Mouse (Mus musculus): ENCODE measurements around the gene Tent4a.

DNA sequence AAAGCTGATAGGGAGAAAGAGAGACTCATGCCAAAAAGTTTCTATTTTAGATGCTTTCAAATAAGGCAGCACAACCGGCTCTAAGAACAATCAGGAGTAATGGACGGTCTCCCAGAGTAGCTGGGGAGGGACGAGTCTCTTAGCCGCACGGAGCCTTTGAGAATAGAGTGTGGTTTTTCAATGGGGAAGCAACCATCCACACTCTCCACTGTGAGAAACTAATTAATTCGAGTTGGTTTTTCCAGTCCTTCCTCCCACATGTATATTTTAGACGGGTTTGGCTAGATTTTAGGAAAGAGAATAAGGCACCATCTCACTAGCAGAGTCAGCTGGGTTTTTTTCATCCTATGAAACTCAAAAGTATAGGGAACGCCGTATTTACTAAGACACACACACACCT lies 27.6 kb upstream of the Tent4a start:
- TF ChIP-seq GATA1 (IDR thresholded peaks at IDR 0.05; ENCODE audit: borderline replicate concordance, low read length) (no peak), FLI1 (IDR thresholded peaks at IDR 0.05; ENCODE audit: low read length) (no peak)
